Mouse (Mus musculus): ENCODE data around the gene Arpin. TPM values are rescaled to one million over a fixed set of nuclear protein-coding genes. Genes with fewer than 3 reads are reported as not detected.

Gene Arpin
- not detected in 2 replicates for polyA plus RNA-seq (2012; ENCODE audit: insufficient read depth, insufficient read length, low replicate concordance, missing spikeins)

DNA sequence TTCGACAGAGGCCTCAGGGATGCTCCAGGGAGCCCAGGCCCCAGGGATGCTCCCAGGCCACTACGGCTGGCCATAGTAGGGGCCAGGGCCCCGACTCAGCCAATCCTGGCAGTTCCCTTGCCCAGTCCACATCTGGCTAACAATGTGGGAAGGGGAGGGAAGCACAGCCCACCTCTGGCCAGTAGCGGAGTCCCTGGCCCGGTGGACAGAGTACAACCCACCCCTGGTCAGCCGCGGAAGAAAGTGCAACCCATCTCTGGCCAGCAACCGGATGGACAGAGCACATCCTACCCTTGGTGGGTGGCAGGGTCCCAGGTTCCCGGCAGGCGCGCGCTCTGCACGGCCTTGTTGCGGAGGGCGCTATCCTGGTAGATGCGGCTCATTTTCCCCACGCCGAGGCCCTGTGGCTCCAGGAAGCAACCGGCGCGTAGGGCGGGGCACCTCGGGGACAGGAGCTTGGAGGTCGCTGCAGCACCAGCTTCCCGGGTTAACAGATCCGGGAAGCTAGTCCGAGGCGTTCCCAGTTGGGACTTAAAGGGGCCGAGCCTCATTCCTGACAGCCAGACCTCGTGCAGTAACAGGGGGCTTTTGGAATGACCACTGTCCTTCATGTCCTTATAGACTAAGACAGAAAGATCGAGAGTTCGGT lies at the start of gene Arpin:
TSS of gene Arpin (minus strand) at position 498 of the 649 bp plus-strand sequence.
- peak within 1 kb of the TSS; percentile 59 for H3K4me3 ChIP-seq (ENCODE audit: insufficient read depth, low read depth, low read length)
- 2% methylated on average over 32 of the region's 32 CpGs for WGBS
- TF ChIP-seq CTCF (IDR thresholded peaks at IDR 0.05; ENCODE audit: insufficient read depth, low read depth, low read length) (no peak), POLR2A (IDR thresholded peaks at IDR 0.05; ENCODE audit: insufficient read depth, low read depth, low read length) (no peak; the same call in 1 of the 2 replicates)
- H3K4me1 ChIP-seq (ENCODE audit: control insufficient read depth, insufficient read depth, low read length) = peaks cover 3% of the 10 kb centered on the region
- H3K27ac ChIP-seq (ENCODE audit: insufficient read depth, low read depth, low read length) = peak within 1 kb of the TSS; percentile 66

GRCm38 (mm10) chr7:79975316-79975715 lies 40.2 kb upstream of the Arpin start:
- Histone ChIP-seq H3K27ac (ENCODE audit: insufficient read depth, low read depth, low read length) (no peak overlapping the region), H3K4me1 (ENCODE audit: control insufficient read depth, insufficient read depth, low read length) (no peaks in the 10 kb centered on the region), H3K4me3 (ENCODE audit: insufficient read depth, low read depth, low read length) (no peak overlapping the region)
- 84% methylated on average over 2 of the region's 2 CpGs for WGBS
- TF ChIP-seq CTCF (IDR thresholded peaks at IDR 0.05; ENCODE audit: insufficient read depth, low read depth, low read length) (no peak), POLR2A (IDR thresholded peaks at IDR 0.05; ENCODE audit: insufficient read depth, low read depth, low read length) (no peak)

GRCm38 (mm10) chr7:79972195-79972594 lies 37.0 kb upstream of the Arpin start:
- WGBS = 90% methylated on average over 5 of the region's 5 CpGs
- Histone ChIP-seq H3K4me3 (ENCODE audit: insufficient read depth, low read depth, low read length) (no peak overlapping the region), H3K27ac (ENCODE audit: insufficient read depth, low read depth, low read length) (no peak overlapping the region), H3K4me1 (ENCODE audit: control insufficient read depth, insufficient read depth, low read length) (no peaks in the 10 kb centered on the region)
- no peak for TF ChIP-seq CTCF (IDR thresholded peaks at IDR 0.05; ENCODE audit: insufficient read depth, low read depth, low read length)
- no peak for TF ChIP-seq POLR2A (IDR thresholded peaks at IDR 0.05; ENCODE audit: insufficient read depth, low read depth, low read length)

DNA sequence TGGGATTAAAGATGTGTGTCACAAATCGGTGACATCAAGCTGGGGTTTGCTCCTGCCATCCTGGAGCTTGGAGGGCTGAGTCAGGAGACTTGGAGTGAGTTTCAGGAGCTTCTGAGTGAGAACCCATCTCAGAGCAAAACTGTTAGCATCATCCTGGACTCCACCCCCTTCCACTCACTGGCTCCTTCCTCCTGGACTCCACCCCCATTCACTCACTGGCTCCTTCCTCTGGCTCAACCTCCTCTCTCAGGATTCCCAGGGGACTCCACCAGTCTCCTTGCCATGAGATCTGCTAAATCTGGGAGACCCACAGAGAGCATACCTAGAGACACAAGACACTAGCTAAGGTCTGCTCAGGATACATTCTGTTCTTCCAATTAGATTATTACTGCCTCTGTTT lies 35.2 kb upstream of the Arpin start:
- Histone ChIP-seq H3K4me3 (ENCODE audit: insufficient read depth, low read depth, low read length) (no peak overlapping the region), H3K4me1 (ENCODE audit: control insufficient read depth, insufficient read depth, low read length) (no peaks in the 10 kb centered on the region), H3K27ac (ENCODE audit: insufficient read depth, low read depth, low read length) (no peak overlapping the region)
- TF ChIP-seq CTCF (IDR thresholded peaks at IDR 0.05; ENCODE audit: insufficient read depth, low read depth, low read length) (no peak), POLR2A (IDR thresholded peaks at IDR 0.05; ENCODE audit: insufficient read depth, low read depth, low read length) (no peak)
- WGBS = 70% methylated on average over 1 of the region's 1 CpGs

DNA sequence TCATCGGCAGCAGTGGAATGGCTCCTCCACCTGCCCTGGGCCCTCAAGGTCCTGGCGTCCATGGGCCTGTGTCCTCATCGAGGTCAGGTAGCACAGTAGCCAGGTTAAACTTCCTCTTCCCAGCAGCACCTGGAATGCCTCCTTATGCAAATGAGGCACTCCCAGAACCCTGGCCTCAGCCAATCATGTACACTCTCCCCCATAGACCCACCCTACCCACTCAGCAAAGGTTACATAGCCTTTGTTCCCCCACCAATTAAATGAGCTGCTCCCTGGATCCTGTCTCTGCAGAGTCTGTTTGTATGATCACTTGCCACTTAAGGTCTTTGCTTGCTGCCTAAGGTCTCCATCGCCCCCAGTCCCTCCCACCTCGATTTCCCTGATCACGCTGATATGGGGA lies 33.2 kb upstream of the Arpin start:
- H3K4me1 ChIP-seq (ENCODE audit: control insufficient read depth, insufficient read depth, low read length) = no peaks in the 10 kb centered on the region
- TF ChIP-seq POLR2A (IDR thresholded peaks at IDR 0.05; ENCODE audit: insufficient read depth, low read depth, low read length) = no peak
- no peak for TF ChIP-seq CTCF (IDR thresholded peaks at IDR 0.05; ENCODE audit: insufficient read depth, low read depth, low read length)
- no peak overlapping the region for H3K27ac ChIP-seq (ENCODE audit: insufficient read depth, low read depth, low read length)
- no peak overlapping the region for H3K4me3 ChIP-seq (ENCODE audit: insufficient read depth, low read depth, low read length)
- WGBS = 89% methylated on average over 6 of the region's 6 CpGs

DNA sequence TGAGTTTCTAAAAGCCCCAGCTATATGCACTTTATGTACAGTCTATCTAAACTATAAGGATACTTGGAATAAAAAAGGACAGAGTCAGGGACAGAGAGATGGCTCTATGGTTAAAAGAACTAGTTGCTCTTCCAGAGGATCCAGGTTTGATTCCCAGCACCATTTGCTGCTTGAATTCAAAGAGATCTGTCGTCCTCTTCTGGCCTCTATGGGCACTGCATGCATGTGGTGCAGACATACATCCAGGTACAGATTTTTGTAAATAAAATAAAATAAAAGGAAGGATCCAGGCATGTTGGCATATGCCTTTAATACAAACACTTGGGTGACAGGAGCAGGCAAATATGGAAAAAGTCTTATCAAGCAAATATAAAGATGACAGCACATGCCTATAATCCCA lies 26.4 kb upstream of the Arpin start:
- H3K4me3 ChIP-seq (ENCODE audit: insufficient read depth, low read depth, low read length) = no peak overlapping the region
- H3K27ac ChIP-seq (ENCODE audit: insufficient read depth, low read depth, low read length) = no peak overlapping the region
- no peak for TF ChIP-seq CTCF (IDR thresholded peaks at IDR 0.05; ENCODE audit: insufficient read depth, low read depth, low read length)
- no peak for TF ChIP-seq POLR2A (IDR thresholded peaks at IDR 0.05; ENCODE audit: insufficient read depth, low read depth, low read length)
- H3K4me1 ChIP-seq (ENCODE audit: control insufficient read depth, insufficient read depth, low read length) = no peaks in the 10 kb centered on the region
- WGBS = 73% methylated on average over 1 of the region's 1 CpGs

DNA sequence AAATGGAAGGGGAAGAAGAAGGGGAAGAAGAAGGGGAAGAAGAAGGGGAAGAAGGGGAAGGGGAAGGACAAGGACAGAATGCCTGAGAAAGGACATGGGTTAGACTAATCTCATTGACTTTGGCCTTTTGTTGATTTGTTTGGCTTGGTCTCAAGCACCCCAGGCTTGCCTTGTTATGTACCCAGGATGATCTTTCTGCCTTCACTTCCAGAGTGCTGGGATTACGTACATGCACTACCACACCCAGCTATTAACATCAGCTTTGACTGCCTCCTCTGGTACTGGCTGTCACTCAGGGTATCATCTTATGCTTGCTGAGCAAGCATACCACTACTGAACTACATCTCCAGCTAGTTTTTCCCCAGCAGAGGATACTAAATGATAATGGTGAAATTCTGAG lies 21.0 kb upstream of the Arpin start:
- WGBS = 81% methylated on average over 1 of the region's 1 CpGs
- no peaks in the 10 kb centered on the region for H3K4me1 ChIP-seq (ENCODE audit: control insufficient read depth, insufficient read depth, low read length)
- no peak overlapping the region for H3K4me3 ChIP-seq (ENCODE audit: insufficient read depth, low read depth, low read length)
- no peak for TF ChIP-seq POLR2A (IDR thresholded peaks at IDR 0.05; ENCODE audit: insufficient read depth, low read depth, low read length)
- TF ChIP-seq CTCF (IDR thresholded peaks at IDR 0.05; ENCODE audit: insufficient read depth, low read depth, low read length) = no peak
- no peak overlapping the region for H3K27ac ChIP-seq (ENCODE audit: insufficient read depth, low read depth, low read length)

- 100% methylated on average over 1 of the region's 1 CpGs for WGBS
- TF ChIP-seq CTCF (IDR thresholded peaks at IDR 0.05; ENCODE audit: insufficient read depth, low read depth, low read length) (no peak), POLR2A (IDR thresholded peaks at IDR 0.05; ENCODE audit: insufficient read depth, low read depth, low read length) (no peak)
- no peak overlapping the region for H3K4me3 ChIP-seq (ENCODE audit: insufficient read depth, low read depth, low read length)
- no peaks in the 10 kb centered on the region for H3K4me1 ChIP-seq (ENCODE audit: control insufficient read depth, insufficient read depth, low read length)
- no peak overlapping the region for H3K27ac ChIP-seq (ENCODE audit: insufficient read depth, low read depth, low read length)
Observed at GRCm38 (mm10) chr7:79954890-79955289, 19.7 kb upstream of the Arpin start.

- WGBS = 82% methylated on average over 3 of the region's 3 CpGs
- no peaks in the 10 kb centered on the region for H3K4me1 ChIP-seq (ENCODE audit: control insufficient read depth, insufficient read depth, low read length)
- no peak for TF ChIP-seq POLR2A (IDR thresholded peaks at IDR 0.05; ENCODE audit: insufficient read depth, low read depth, low read length)
- TF ChIP-seq CTCF (IDR thresholded peaks at IDR 0.05; ENCODE audit: insufficient read depth, low read depth, low read length) = no peak
- no peak overlapping the region for H3K27ac ChIP-seq (ENCODE audit: insufficient read depth, low read depth, low read length)
- no peak overlapping the region for H3K4me3 ChIP-seq (ENCODE audit: insufficient read depth, low read depth, low read length)
Observed at GRCm38 (mm10) chr7:79951038-79951437, 15.9 kb upstream of the Arpin start.
